Mouse (Mus musculus) left cerebral cortex, adult 6 months (tissue): Measurements from ENCODE around the gene Prss1. TPM values are rescaled to one million over a fixed set of nuclear protein-coding genes. Genes with fewer than 3 reads are reported as not detected.

Experiments
- long read RNA-seq, 2 experiments: library from polyadenylated mRNA; unstranded; transcript quantifications; one replicate each; pipeline ENCODE4 v2.0.0; 2019 to 2020
- polyA plus RNA-seq: library from polyadenylated mRNA; unstranded; fragments of <200 nt; fragmentation: Nextera tagmentation; gene quantifications from 2 replicates; pipeline ENCODE4 v1.2.3, GENCODE M21; 2021

Gene Prss1
- not detected in 2 replicates for polyA plus RNA-seq
- long read RNA-seq, experiment 1: 0 reads
- long read RNA-seq, experiment 2: 0 reads

DNA sequence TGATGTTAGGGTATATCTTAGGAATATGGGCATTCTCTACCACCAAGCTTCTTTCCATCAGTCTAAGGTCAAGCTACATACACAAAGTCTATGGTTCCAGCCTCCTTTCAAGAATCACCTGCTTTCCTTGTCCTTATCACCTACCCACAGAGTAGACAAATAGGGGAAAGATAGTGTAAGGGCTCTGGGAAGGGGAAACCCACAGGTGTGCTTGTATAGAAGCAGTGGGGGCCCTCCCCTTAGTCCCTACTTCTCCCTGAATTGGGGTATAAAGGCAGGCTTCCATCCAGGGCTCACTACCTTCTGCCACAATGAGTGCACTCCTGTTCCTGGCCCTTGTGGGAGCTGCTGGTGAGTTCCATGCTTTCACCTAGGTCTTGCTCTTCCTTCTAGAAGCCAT lies at the start of gene Prss1:
TSS of gene Prss1 (plus strand) at position 301 of the 400 bp plus-strand sequence.

DNA sequence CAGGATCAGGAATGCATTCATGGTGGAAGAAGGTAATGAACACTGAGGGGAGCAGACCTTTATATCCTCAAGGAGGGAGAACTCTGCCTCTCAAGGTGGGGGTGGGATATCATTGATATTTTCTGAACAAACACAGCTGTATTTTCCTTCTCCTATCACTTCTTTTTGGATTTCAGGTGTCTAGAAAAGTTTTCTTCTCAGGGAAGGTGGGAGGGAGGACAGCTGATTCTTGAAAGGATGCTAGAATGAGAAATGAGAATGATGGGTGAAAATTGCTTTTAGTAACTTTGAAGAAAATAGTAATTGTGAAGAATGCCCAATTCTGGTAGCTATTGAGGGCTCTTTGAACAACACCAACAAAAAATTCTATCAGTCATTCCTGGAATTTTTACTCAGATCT lies 12.7 kb upstream of the Prss1 start, which contains the start of gene Gm10334:
TSS of gene Gm10334 (minus strand) at position 101 of the 400 bp plus-strand sequence.

Other genes starting within 250 kb of the Prss1 start
- not detected in 2 replicates for gene Try4, start 156.7 kb upstream of the Prss1 start, polyA plus RNA-seq
- not detected in 2 replicates for gene Try5, start 142.1 kb upstream of the Prss1 start, polyA plus RNA-seq
- not detected in 2 replicates for gene Try10, start 104.8 kb upstream of the Prss1 start, polyA plus RNA-seq
- not detected in 2 replicates for gene Prss3, start 81.3 kb upstream of the Prss1 start, polyA plus RNA-seq
- not detected in 2 replicates for gene Gm5771, start 66.6 kb upstream of the Prss1 start, polyA plus RNA-seq
- gene Gm10334, start 12.8 kb upstream of the Prss1 start, polyA plus RNA-seq: 2.6 and 2.8 TPM in 2 replicates
- gene Prss2, start 62.9 kb downstream of the Prss1 start, polyA plus RNA-seq: not detected in 2 replicates
- gene Ephb6, start 146.6 kb downstream of the Prss1 start, polyA plus RNA-seq: 57.2 and 65.4 TPM in 2 replicates
- 0.61 and 0.71 TPM in 2 replicates for gene Trpv6, start 177.5 kb downstream of the Prss1 start, polyA plus RNA-seq
- gene Trpv5, start 221.8 kb downstream of the Prss1 start, polyA plus RNA-seq: not detected in 2 replicates
- gene Llcfc1, start 225.5 kb downstream of the Prss1 start, polyA plus RNA-seq: not detected in 2 replicates
- gene Kel, start 245.4 kb downstream of the Prss1 start, polyA plus RNA-seq: not detected in 2 replicates